Mouse (Mus musculus) kidney, embryonic 14.5 days (tissue): Measurements from ENCODE around the gene Trib3. TPM values are rescaled to one million over a fixed set of nuclear protein-coding genes. Genes with fewer than 3 reads are reported as not detected.
"Not testable (repeated sequence)": the region's sequence is repeated elsewhere in the genome, so short reads cannot be mapped to it uniquely, and the experiment has no call there.

ENCODE experiments used
- ATAC-seq: fragments of 200-750 bp; cut with Nextera tagmentation; 2 replicates; pipeline ENCODE4 v1.8.0; 2017; ENCODE audit warnings: moderate number of reproducible peaks, mild to moderate bottlenecking, moderate TSS enrichment, moderate library complexity; ENCODE audit not compliant: low FRiP score, low TSS enrichment
- H3K27ac ChIP-seq: fragments of 300-500 bp; sonication (generic); 2 replicates; pipeline ENCODE4 v1.5.1; 2014; ENCODE audit warnings: low read depth, mild to moderate bottlenecking, low read length, moderate library complexity, mixed read lengths
- H3K27me3 ChIP-seq: fragments of 300-500 bp; sonication (generic); 2 replicates; pipeline ENCODE4 v1.6.1; 2014; ENCODE audit warnings: mild to moderate bottlenecking, low read length; ENCODE audit not compliant: control insufficient read depth, insufficient read depth
- H3K36me3 ChIP-seq: fragments of 300-500 bp; sonication (generic); 2 replicates; pipeline ENCODE4 v1.6.1; 2014; ENCODE audit warnings: low read length, mixed read lengths; ENCODE audit not compliant: control insufficient read depth, insufficient read depth
- H3K4me1 ChIP-seq: fragments of 300-500 bp; sonication (generic); 2 replicates; pipeline ENCODE4 v1.6.1; 2014; ENCODE audit warnings: low read length, mixed read lengths; ENCODE audit not compliant: control insufficient read depth, insufficient read depth
- H3K4me2 ChIP-seq: fragments of 300-500 bp; sonication (generic); replicated peaks from 2 replicates; pipeline ENCODE4 v1.6.1; 2014; ENCODE audit warnings: low read depth, mild to moderate bottlenecking, low read length
- H3K4me3 ChIP-seq: fragments of 300-500 bp; sonication (generic); 2 replicates; pipeline ENCODE4 v1.5.1; 2014; ENCODE audit warnings: mild to moderate bottlenecking, low read length
- H3K9ac ChIP-seq: fragments of 300-500 bp; sonication (generic); 2 replicates; pipeline ENCODE4 v1.6.1; 2014; ENCODE audit warnings: low read depth, mild to moderate bottlenecking, low read length, moderate library complexity
- H3K9me3 ChIP-seq: fragments of 300-500 bp; sonication (generic); 2 replicates; pipeline ENCODE4 v1.6.1; 2016; ENCODE audit warnings: low read length; ENCODE audit not compliant: control insufficient read depth
- WGBS: fragments of 180-500 bp; shearing (Covaris S2); extraction: QIAGEN DNeasy Blood & Tissue Kit; methylation state at CpG from one replicate; pipeline ENCODE4 v1.1.7; 2014; 5-methylcytosine and 5-hydroxymethylcytosine counted together
- polyA plus RNA-seq: library from polyadenylated mRNA; unstranded; fragments of >200 nt; fragmentation: Nextera tagmentation; extraction: Ambion mirVana; gene quantifications from 2 replicates; pipeline ENCODE4 v1.2.1, GENCODE M21; 2014

Trib3 gene
- polyA plus RNA-seq, 1 experiment from 2014 or later: 0.57 TPM

DNA sequence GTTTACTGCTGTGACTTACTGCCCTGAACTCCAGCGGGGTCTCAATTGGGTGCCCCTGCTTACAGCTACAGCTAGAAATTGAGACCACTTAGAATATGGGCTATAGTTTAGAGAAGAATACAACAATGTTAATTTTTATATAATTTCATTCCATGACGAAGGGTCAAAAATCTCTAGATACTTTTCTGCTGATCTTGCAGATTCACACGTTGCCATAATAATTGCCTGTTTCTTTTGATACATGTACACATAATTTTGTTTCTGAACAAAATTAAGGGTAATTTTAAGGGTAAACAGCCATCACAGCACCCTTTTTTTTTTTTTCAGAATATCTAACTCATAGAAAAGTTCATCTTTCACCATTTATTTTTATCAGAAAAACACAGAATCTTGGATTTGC is 36.6 kb downstream of the Trib3 start:
- 86% methylated on average over 3 of the region's 3 CpGs for WGBS
- no peak overlapping the region for H3K4me2 ChIP-seq
- no peak overlapping the region for H3K9ac ChIP-seq
- peaks cover 79% of the 10 kb centered on the region for H3K36me3 ChIP-seq
- H3K9me3 ChIP-seq: no peaks in the 10 kb centered on the region
- no peak overlapping the region for H3K4me3 ChIP-seq
- H3K27ac ChIP-seq: no peak overlapping the region
- no peaks in the 10 kb centered on the region for H3K27me3 ChIP-seq
- no peaks in the 10 kb centered on the region for H3K4me1 ChIP-seq
- no peak for ATAC-seq

DNA sequence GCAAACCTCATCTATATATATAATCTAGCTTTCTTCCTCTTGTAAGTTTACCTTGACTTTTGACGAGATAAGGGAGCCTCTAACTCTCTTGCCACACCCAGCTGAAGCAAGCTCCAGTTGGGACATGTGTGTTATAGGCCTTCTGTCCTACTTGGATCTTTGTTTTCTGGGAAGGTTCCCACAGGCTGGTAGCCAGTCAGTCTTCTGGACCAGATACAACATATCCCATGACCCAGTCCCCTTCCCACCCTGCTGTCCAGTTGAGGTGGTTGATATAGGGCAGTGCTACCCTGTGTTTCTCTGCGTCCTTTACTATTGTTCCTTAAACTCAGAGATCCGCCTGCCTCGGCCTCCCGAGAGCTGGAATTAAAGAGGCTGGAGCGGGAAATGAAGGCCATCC is 38.4 kb downstream of the Trib3 start:
- H3K4me3 ChIP-seq: no peak overlapping the region
- H3K4me2 ChIP-seq: no peak overlapping the region
- 99% methylated on average over 6 of the region's 6 CpGs for WGBS
- H3K27me3 ChIP-seq: no peaks in the 10 kb centered on the region
- no peak overlapping the region for H3K9ac ChIP-seq
- peaks cover 66% of the 10 kb centered on the region for H3K36me3 ChIP-seq
- ATAC-seq: no peak
- H3K9me3 ChIP-seq: no peaks in the 10 kb centered on the region
- no peaks in the 10 kb centered on the region for H3K4me1 ChIP-seq
- no peak overlapping the region for H3K27ac ChIP-seq

DNA sequence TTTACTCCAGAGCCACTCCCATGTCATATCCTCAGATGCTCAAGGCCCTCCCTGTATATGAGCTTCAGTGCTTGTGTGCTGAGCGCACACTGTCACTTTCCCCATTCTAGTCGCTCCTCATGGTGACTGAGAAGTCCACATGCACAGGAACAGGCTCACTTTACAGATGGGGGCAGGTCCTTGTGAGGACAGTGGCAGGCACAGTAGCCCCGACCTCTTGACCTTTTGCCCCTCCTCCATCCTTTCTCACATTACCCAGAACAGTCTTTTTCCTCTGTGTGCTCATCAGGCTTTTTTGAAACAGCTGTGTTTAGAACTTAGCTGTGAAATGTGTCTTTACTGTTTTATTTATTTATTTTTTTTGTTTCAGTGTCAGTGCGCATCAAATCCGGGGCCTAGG is 40.1 kb downstream of the Trib3 start:
- no peaks in the 10 kb centered on the region for H3K9me3 ChIP-seq
- WGBS: 56% methylated on average over 5 of the region's 5 CpGs
- H3K4me2 ChIP-seq: no peak overlapping the region
- no peak overlapping the region for H3K9ac ChIP-seq
- no peaks in the 10 kb centered on the region for H3K27me3 ChIP-seq
- H3K4me3 ChIP-seq: no peak overlapping the region
- 0 out of 2 replicates have a peak, but pooled peaks have one; percentile 46 for ATAC-seq
- no peaks in the 10 kb centered on the region for H3K4me1 ChIP-seq
- H3K27ac ChIP-seq: no peak overlapping the region
- H3K36me3 ChIP-seq: peaks cover 54% of the 10 kb centered on the region

DNA sequence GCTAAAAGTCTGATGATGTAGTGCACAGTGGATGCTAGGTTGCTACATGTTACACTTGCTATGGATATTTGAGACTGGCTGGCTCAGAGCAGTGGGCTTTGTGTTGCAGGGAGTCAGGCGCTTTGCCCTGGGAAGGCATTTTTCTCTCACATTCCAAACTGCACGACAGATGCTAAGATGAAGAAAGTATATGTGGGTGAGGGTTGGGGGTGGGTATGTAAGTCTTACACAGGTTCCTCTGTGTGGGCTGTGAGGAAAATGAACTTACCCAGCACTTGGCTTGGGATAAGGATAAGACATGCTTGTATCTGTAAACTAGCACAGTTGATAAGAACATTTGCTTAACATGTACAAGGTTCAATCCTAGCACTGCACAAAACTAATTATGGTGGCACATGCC is 41.0 kb downstream of the Trib3 start:
- ATAC-seq: no peak
- no peak overlapping the region for H3K27ac ChIP-seq
- H3K4me1 ChIP-seq: no peaks in the 10 kb centered on the region
- H3K9me3 ChIP-seq: no peaks in the 10 kb centered on the region
- H3K9ac ChIP-seq: no peak overlapping the region
- H3K4me2 ChIP-seq: no peak overlapping the region
- WGBS: 86% methylated on average over 2 of the region's 2 CpGs
- H3K27me3 ChIP-seq: no peaks in the 10 kb centered on the region
- no peak overlapping the region for H3K4me3 ChIP-seq
- H3K36me3 ChIP-seq: peaks cover 45% of the 10 kb centered on the region

DNA sequence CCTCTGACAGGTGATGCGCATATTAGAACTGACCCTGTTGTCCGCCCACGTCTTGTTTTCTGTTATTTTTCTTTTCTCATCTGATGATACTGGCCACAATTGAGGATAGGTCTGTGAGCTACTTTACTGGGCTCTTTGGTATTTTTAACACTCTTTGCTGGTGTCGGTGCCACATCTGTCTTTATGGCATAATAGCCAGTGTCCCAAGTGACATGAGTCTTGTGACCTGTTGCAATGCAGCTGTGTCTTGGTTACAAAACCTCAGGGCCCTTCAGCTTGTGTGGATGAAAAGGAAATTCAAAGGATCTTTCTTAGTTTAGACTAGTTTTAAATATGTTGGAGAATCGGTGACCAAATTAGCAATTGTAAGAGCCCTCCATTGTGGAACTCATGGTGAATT is 49.3 kb downstream of the Trib3 start:
- Histone ChIP-seq H3K9ac (peak overlapping the region; percentile 81), H3K4me1 (peaks cover 6% of the 10 kb centered on the region; the same call in 1 of the 2 replicates), H3K27ac (no peak overlapping the region), H3K9me3 (no peaks in the 10 kb centered on the region), H3K4me3 (peak overlapping the region; percentile 68), H3K27me3 (no peaks in the 10 kb centered on the region), H3K4me2 (peak overlapping the region; percentile 60), H3K36me3 (no peaks in the 10 kb centered on the region)
- ATAC-seq: no peak
- WGBS: 34% methylated on average over 5 of the region's 5 CpGs

DNA sequence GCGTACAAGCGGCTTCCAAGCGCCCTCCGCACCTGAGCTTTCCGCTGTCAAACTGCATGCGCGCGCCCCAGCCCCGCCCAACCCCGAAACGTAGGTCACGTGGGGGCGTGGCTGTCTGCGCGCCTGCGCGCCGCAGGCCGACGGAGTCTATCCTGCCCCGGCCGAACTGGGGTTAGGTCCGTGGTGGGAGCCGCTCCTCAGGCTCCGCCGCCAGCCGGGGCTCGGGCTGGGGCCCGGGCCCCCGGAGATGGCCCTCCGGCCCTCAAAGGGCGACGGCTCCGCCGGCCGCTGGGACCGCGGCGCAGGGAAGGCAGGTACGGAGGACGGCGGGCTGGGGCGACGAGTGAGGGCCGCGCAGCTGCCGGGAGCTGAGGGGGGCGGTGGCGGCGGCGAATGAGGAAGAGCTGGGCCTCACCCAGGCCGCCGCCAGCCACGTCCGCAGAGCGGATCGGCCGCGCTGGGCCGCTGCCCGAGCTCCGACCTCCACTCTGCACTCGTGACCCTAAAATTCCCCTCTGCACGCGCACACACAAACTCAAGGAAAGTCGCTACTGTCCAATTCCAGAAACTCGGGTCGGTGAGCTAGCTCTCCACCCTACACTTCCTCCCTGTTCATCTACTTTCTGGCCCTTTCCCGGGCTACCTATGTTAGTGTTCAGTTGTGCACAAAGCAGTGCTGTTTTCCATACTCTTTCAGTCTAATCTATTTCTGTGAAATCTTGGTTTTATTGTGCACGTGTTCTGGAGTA is 49.9 kb downstream of the Trib3 start, which contains the start of gene Tbc1d20:
TSS of gene Tbc1d20 (plus strand) at position 102 of the 749 bp plus-strand sequence.
- peak within 1 kb of the TSS; percentile 68 for H3K4me3 ChIP-seq
- peaks cover 6% of the 10 kb centered on the region; the same call in 1 of the 2 replicates for H3K4me1 ChIP-seq
- peak within 1 kb of the TSS; percentile 60 for H3K4me2 ChIP-seq
- H3K27ac ChIP-seq: no peak within 1 kb of the TSS
- whole genome bisulfite sequencing: under 1% methylated on average over 65 of the region's 70 CpGs
- no peaks in the 10 kb centered on the region for H3K9me3 ChIP-seq
- peak within 1 kb of the TSS; percentile 81 for H3K9ac ChIP-seq
- H3K27me3 ChIP-seq: no peaks in the 10 kb centered on the region
- no peaks in the 10 kb centered on the region for H3K36me3 ChIP-seq
- ATAC-seq: peak; percentile 98

DNA sequence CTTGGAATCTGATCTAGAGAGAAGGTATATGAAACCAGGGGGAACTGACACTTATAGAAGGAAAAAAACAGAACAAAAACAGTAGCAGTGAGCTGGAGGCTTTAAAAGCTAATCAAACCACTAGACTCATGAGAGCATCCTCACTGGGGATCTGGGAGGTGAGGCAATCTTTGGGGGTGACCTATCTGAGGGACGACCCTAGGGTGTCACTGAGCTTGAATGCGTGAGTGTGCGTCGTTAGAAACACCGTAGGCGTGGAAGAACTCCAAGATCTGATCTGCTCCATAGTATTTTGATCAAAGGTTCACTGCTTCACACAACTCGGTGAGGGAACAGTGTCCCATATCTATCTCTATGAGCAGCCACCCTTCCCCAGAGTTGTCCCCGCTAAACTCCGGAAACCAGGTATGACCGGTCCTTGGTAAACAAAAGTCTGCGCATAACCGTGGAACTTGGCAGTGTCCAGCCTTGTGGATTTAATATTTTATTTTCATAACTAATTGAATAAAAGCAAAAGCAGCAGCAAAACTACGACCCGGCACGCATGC is 50.6 kb downstream of the Trib3 start:
- Histone ChIP-seq H3K27ac (no peak overlapping the region), H3K27me3 (no peaks in the 10 kb centered on the region), H3K4me1 (peaks cover 6% of the 10 kb centered on the region; the same call in 1 of the 2 replicates), H3K36me3 (no peaks in the 10 kb centered on the region), H3K4me3 (peak overlapping the region; percentile 68), H3K9me3 (no peaks in the 10 kb centered on the region), H3K4me2 (peak overlapping the region; percentile 60), H3K9ac (no peak overlapping the region)
- under 1% methylated on average over 15 of the region's 15 CpGs for WGBS
- ATAC-seq: peak; percentile 64

DNA sequence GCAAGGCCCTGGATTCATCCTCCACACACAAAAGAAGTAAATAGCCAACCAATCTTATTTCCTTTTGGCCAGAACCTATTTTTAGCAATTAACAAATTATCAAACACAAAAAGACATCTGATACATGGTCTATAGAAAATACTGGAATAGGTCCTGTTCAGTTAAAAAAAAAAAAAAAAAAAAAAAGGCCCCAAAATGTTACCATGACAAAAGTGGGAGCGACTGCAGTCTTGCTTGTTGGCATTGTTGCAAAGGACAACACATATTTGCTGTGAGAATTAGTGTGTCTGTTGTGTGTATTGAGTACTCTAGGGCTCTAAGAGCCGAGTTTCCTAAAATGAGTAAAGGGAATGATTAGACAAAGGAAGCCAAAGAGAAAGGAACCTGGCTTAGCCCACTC is 51.4 kb downstream of the Trib3 start:
- no peaks in the 10 kb centered on the region for H3K27me3 ChIP-seq
- no peak for ATAC-seq
- H3K9ac ChIP-seq: no peak overlapping the region
- H3K4me1 ChIP-seq: peaks cover 6% of the 10 kb centered on the region; the same call in 1 of the 2 replicates
- H3K4me2 ChIP-seq: no peak overlapping the region
- no peak overlapping the region for H3K27ac ChIP-seq
- no peaks in the 10 kb centered on the region; the same call in 1 of the 2 replicates for H3K36me3 ChIP-seq
- no peak overlapping the region for H3K4me3 ChIP-seq
- no peaks in the 10 kb centered on the region for H3K9me3 ChIP-seq
- 54% methylated on average over 2 of the region's 2 CpGs for WGBS

DNA sequence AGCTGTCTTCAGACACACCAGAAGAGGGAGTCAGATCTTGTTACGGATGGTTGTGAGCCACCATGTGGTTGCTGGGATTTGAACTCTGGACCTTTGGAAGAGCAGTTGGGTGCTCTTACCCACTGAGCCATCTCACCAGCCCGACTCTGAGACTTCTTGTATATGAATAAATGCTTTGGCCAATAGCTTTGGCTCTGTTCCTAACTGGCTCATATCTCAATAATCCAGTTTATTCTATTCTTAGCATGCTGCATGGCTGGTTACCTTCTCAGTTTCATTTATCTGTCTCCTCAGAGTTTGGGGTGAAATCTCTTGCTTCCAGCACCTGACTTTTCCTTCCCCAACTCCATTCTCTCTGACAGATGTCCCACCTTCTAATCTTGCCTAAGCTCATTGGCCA is 54.2 kb downstream of the Trib3 start:
- not testable (repeated sequence) for ATAC-seq, H3K4me3 ChIP-seq, H3K9me3 ChIP-seq, H3K9ac ChIP-seq, H3K27ac ChIP-seq, H3K4me2 ChIP-seq, H3K27me3 ChIP-seq, H3K4me1 ChIP-seq
- WGBS: 73% methylated on average over 1 of the region's 2 CpGs
- H3K36me3 ChIP-seq: peaks cover 14% of the 10 kb centered on the region
